Mouse (Mus musculus) kidney, adult 2 months (tissue): ENCODE results near the gene Fbxo28.

Source experiments
- CTCF ChIP-seq: fragments of 200-500 bp; conservative IDR thresholded peaks from 2 replicates; pipeline ENCODE4 v1.5.1; 2011; ENCODE audit warnings: low read depth, mild to moderate bottlenecking, control low read depth, low read length, moderate library complexity, mixed read lengths; ENCODE audit not compliant: insufficient read depth, insufficient read length
- POLR2A ChIP-seq: fragments of 200-500 bp; IDR thresholded peaks from one replicate; pipeline ENCODE4 v1.6.1; 2011; ENCODE audit warnings: low read depth, low read length, control low read depth

DNA sequence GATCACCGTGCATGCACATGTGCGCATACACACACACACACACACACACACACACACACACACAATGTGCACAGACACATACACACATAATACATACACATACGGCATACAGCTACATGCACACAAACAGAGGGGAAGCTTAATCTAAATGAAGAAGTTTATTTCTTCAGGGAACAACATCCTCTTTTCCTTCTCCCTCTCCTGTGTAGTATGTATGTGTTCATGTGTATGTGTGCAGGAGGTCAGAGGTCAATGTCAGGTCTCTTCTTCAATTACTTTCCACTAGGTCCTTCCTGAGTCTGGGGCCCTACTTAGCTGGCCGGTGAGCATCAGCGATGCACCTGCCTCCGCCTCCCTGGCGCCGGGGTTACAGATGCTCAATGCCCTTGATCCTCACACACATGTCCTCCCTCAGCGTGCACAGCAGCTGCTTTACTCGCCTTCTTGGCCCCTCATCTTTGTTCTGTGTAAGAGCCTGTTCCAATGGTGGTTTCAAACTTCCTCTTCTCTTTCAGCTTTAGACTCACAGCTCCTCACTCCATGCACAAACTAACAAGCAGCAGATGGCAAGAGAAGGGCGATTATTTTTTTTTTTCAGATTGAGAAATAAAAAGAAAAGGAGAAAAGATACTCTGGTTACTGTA, 13.2 kb upstream of the Fbxo28 start:
- TF ChIP-seq CTCF (no peak), POLR2A (no peak)
